Mouse (Mus musculus) layer of hippocampus, adult 9-11 months (tissue): Measurements from ENCODE around the gene Ghdc.

Source experiments
- DNase-seq: peaks from one replicate; pipeline ENCODE4 v3.0.0; 2022

The Ghdc gene

DNA sequence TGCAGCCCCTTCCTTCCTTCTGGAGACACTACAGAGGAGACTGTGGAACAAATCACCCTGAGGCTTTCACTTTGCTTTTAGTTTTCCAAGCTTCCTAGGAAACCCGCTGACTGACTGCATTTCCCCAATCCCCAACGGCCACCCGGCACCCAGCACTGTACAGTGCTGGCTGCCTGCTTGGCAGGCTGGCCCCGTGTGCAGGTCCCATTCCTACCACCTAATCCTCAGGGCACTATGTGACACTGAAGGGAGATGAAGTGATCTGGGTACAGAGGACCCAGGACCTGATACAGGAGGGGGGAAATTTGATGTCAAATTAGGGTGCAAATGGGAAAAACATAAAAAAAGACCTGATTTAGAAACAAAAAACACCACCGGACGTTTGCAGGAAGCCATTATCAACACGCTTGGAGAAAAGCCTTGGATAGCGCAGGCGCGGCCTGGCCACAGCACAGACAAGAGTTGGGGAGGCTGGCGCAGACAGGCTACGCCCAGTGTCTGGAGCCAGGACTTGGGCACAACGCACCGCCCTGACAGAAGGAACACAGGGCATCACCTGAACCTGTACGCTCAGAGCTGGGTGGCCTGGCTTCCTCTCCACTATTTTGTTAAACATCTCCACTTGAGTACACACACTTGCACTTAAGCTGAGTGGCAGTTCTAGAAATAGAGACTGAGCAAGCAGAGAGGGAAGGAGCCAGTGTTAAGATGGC, 11.2 kb upstream of the Ghdc start:
- DNase-seq, result no peak

DNA sequence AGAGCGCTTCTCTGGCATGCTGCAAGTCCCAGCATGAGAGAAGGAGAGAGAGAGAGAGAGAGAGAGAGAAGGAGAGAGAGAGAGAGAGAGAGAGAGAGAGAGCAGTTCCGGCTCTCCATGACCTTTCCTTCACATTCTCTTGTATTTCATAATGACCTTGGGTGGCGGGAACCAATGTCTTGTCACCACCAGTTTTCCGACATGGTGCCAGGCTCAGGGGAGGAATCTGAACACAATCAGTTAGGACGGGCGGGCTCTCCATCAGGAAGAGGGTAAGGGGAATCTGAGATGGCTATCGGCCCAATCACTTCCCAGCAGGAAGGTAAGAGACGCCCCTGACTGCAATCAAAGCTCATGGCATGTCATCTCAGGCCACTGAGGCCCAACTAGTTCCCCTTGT, 9.5 kb upstream of the Ghdc start:
- no peak for DNase-seq

DNA sequence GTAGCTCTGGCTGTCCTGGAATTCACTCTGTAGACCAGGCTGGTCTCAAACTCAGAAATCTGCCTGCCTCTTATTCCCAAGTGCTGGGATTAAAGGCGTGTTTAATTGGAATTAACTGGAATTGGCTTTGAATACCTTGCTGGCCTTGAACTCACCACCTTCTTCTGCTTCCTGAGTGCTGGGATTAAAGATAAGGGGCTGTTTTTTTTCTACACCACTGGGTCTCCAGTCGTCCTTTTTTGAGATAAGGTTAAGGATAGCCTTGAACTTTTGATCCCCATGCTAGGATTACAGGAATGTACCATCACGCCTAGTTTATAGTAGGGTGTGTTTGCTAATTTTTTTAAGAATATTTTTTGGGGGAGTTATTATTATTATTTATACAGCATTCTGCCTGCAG, 7.3 kb upstream of the Ghdc start:
- no peak for DNase-seq

DNA sequence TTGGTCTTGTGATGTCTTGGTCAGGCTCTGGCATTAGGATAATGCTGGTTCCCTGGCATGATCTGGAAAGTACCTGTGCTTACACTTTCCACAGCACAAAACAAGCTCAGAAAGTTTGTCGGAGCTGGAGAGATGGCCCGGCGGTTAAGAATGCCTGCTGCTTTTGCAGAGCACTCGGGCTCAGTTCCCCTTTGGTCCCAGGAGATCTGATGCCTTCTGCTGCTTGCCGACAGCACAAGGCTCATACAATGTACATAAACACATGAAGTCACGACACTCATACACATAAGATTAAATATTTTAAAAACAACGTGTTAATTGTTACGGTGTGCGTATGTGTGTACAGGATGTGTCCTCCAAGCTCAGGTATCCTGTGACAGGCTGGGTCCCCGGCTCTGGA, 5.2 kb upstream of the Ghdc start:
- DNase-seq, result no peak

DNA sequence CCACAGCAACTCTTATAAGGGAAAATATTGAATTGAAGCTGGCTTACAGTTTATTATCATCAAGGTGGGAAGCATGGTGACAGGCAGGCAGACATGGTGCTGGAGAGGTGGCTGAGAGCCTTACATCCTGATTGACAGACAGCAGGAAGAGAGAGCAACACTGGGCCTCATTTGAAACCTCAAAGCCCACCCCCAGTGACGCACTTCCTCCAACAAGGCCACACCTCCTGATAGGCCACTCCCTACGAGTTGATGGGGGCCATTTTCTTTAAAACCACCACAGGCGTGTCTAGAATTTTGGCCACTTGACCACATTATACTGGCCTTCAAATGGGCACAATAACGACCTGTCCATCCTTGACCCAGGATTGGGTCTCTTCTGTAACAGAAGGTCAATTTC, 3.5 kb upstream of the Ghdc start:
- DNase-seq, result no peak

DNA sequence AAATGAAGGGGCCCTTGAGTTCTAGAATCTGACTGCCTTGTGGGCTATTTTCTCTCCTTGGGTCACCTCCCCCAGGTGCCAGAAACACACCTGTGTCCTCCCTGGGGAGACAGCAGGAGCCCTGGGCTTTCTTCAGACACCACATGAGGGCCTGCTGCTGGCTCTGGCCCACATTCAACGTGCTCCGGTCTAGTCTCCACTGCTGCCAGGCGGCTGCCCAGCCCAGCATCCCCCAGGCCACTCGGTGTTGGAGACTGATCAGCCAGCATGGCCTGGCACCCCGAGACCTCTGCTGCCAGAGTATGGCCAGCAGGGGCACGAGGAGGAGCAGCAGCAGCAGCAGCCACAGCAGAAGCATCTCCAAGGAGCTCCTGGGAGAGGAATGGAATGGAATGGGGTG, 777 bp downstream of the Ghdc start:
- DNase-seq, result no peak

DNA sequence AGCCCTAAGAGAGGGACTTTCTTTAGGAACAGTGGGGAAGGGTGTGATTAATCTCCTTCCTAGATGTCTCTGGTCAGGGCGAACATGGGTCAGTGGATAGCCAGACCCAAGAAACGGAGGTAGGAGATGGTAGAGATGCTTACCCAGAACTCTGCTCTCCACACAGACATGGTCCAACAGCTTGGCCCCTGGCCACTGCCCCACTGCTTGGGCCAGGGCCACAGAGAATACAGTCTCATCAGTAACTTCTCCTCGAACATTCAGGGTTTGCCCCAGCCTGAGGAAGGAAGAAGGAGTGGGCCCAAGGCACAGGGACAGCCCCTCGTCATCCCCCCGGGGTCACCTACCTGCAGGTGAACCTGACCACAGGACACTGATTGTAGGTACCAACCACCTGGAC, 2.9 kb downstream of the Ghdc start:
- DNase-seq, result no peak

DNA sequence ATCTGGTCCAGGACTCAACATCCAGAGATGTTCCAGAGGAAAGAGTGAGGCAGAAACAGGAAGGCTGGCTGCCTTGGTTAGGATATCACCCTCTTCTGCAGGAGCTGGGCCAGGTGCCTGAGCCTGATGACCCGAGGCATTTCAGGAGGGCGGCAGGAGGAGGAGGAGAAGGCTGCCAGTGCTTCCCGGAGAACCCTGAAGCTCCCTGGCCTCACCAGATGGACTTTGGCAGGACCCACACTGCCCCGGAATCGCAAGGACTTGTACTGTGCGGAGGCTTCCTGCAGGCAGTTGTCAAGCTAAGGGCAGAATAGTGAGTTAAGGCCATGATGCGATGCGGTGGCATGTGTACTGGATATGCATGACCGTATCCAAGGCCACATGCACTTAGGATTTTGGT, 4.0 kb downstream of the Ghdc start:
- no peak for DNase-seq

DNA sequence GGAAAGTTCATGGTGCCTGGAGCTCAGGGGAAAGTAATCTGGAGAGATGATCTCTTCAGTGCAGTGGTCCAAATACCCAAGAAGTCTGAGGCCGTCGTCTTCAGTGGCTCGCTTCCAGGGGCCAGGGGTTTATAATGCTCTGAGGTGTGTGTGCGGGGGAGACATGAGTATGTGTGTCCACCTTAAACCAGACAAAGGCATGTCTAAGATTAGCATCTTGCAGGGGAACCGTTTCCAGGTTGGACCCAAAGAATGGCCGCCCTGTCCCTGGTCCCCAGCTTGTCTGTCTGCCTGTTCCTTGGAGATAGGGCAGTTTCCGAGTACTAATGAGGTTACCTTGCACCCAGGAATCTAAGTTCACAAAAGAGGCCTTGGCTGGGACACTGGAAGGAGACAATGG, 7.9 kb downstream of the Ghdc start, which contains the start of gene Hcrt:
TSS of gene Hcrt (minus strand) at position 101 of the 400 bp plus-strand sequence.
- DNase-seq, result no peak

DNA sequence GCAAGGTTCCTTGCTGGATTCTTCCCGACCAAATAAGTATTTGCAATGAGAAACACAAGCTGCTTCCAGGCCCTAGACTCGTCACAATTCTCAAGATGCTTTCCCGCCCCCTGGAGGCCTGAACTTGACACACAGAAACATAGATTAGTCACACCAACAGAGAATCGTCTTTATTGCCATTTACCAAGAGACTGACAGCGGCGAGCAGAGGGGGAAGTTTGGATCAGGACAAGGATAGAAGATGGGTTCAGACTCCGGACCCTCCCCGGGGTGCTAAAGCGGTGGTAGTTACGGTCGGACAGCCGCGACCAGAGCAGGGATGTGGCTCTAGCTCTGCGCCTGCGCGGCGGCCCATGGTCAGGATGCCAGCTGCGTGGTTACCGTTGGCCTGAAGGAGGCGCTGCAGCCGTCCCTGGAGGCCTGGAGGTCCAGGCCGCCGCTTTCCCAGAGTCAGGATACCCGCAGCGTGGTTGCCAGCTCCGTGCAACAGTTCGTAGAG, 9.2 kb downstream of the Ghdc start:
- DNase-seq, result peak; percentile 77

DNA sequence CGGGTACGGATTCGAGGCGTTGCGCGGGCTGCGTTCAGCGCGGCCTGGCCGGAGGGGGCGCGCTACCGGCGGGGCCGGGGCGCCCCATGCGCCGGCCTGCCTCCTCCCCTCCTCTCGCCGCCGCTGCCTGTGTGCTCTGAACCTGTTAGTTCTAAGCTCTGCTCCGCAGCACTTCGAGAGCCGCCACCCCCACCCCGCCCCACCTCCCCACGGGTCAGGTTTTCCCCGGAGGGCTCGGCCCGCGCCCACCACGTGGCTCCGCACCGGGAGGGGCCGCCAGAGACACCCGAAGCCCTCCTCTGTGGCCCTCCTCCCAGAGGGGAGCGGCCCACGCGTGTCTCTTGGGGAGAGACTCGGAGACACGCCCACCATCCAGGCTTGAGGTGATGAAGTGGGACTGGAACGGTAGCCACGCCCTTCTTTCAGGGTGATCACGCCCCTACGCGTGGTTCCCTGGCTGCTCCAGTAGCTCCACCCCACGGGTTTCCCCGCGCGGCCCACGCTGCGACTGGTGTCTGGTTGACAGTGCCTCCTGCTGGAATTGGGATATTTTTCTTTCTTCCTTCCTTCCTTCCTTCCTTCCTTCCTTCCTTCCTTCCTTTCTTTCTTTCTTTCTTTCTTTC, 11.0 kb downstream of the Ghdc start, which contains the start of gene Kcnh4:
TSS of gene Kcnh4 (minus strand) at position 332 of the 623 bp plus-strand sequence.
- DNase-seq, result peak; percentile 93

DNA sequence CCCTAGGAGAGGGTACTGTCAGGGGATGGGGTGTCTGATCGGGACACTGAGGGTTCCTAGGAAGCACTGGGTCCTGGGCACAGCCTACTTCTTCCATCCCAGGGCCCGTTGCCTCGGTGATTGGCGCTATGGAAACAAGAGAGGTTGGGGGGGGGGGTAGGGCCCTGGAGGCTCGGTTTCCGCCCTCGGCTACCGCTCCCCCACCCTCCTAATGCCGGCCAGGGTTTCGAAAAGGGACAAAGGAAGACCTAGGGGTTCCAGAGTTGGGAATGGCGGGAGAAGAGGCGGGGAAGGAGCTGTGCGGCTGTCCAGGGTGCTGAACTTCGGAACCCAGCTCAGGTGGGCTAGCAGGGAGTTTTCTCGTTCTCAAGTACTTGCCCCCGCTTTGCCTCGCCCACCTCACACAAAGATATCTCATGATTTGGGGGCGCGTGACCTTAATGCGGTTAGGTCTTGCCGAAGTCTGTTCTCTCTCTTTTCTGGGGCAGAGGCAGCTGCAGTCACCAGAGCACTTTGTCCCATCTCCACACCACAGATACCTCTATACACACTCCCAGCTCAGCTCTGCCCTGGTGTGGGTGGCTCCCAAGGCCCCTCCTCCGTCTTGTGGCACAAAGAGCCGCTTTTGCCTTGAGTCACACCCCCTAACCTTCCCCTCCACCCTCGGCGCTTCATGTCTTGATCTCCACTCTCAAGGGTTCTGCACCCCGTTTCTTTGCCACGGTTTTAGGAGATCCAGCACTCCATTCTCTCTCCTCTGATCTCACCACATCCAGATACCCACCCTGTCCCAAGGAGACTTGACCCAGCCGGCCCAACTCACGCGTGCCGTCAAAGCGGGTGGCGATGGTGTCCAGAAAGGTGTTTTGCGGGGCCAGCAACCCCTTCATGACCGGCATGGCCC, 11.8 kb downstream of the Ghdc start:
- DNase-seq, result no peak

DNA sequence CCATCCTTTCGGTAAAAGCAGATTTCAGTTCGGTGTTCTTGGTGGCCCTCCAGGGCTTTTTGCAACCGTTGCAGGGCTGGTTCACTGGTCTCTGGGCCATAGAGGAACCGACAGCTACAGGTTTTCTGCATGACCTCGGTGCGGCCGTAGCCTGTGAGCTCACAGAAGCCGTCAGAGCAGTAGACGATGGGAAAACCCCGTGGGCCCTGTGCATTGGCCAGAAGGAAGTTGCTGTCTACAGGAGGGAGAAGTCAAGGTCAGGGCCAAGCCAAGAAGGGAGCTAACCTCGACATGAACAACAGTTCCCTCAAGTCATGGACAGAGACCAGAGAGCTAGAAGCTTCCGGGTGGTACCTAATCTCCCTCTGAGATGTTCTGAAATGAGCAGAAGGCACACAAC, 13.2 kb downstream of the Ghdc start:
- DNase-seq, result no peak

DNA sequence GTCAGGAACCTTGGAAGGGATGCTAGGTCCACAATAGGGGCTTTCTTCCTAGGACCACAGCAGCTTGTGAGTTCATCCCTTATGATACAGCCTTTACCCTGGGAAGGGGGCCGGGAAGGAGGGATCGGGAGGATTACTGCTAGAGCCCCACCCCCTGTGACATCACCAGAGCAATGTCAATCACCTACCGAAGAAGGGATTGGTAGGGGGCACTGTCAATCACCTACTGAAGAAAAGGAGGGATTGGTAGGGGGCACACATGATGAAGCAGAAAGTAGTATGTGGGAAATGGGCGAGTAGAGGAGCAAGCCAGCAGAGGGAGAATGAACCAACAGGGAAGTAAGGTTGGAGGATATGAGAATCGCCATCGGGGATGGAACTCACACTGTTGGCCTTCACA, 14.3 kb downstream of the Ghdc start:
- no peak for DNase-seq

DNA sequence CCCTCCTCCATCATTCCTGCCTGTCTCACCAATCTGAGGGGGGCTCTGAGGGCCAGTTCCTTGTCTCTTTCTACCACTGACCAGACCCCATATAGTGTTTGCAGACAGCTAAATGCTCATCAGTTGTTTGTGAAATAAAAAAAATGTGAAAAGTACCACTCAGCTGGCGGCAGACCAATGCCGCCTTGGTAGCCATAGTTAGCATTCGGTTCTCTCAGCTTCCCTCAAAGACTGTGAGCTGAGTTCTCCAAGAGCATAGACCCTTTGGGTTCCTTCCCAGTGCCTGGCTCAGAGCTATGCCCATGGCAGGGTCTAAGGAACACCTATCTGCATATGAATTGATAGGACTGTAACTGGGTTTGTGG, 16.1 kb downstream of the Ghdc start:
- no peak for DNase-seq

DNA sequence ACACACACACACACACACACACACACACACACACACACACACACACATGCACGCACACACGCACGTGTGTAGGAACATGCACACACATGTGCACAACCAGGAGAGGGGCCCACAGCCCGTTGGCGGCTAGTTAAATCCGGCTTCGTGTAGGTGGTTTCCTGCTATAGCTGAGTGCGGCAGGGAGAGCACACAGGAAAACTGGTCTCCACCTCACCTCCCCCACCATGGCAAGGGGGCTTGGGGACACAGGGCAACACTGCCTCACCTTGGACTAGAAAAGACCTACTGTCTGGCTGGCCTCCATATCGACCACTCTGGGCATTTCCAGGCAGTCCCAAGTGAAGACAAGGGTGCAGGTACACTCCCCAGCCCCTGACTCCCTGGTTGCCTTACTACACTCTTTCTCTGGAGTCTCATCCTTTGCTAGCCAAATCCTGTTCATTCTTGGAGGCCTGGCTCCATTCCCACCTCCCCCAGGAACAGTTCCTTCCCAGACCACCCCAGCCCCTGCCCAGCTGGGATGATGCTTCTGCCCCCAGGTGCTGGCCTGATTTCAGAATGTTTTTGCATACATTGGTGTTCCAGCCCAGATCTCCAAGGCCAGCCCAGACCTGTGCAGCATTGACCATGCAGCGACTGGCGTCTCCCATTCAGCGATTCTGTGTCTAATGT, 16.6 kb downstream of the Ghdc start:
- DNase-seq, result peak; percentile 70

DNA sequence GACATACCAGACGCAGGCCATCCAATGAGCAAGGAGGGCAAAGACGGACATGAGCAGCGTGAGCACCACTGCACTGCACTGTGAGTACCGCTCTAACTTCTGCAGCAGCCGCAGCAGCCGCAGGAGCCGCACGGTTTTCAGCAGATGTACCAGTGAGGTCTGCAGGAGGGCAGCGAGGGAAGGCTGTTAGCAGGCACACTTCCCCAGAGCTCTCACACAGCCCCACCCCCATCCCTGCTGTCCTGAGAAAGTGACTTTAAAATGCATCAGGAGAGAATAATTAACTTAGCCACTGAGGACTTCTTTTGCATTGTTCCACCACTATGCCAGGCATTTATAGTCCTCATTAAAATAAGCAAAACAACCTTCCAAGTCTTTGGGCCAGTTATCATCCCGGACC, 18.5 kb downstream of the Ghdc start:
- DNase-seq, result no peak

DNA sequence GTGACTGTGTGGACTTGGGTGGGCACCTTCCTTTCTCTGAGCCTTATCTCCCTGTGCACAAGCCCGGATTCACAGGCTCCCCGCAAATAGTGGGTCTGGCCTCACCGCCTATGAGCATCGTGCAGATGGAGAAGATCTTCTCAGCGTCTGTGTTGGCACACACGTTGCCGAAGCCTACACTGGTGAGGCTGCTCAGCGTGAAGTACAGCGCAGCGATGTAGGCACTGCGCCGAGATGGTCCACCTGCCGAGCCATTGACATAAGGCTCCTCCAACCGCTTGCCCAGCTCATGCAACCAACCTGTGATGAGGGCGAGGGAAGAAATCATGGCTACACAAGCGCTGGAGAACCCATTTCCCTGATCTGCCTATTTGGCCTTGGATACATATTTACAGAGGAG, 20.6 kb downstream of the Ghdc start:
- DNase-seq, result peak; percentile 70

DNA sequence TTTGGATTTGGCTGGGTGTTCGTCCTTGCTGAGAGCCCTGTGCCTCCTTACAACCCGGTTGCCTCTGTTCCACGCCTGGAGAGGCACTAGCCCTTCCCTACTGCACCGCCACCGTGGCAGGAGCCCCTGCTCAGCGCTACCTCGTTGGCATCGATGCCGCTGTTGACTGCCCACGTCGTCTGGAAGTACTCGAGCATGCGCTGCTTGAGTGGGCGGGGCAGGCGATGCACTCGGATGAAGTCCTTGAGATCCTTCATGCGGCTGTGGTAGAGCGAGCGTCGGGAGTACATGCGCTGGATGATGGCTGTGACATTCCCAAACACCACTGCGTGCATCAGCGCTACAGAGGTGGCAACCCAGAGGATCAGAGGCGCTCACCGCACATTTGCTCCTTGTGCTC, 21.3 kb downstream of the Ghdc start:
- no peak for DNase-seq

DNA sequence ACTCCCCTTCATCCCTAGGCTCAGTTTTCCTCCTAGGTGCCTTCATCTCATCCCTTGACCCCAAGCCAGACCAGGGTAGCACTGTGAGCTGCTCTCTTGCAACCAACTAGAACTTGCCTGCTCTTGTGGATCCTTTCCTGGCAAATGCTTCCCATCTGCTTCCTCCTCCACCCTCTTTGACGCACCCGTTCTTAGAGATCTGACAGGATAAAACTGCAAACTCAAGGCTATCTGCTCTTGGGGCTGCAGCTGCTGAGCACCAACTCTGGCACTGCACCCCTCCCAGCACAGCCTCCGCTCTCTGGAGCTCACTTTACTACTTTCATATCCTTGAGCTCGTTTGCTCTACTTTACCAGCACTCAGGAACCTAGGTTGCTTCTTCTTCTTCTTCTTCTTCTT, 22.1 kb downstream of the Ghdc start:
- DNase-seq, result no peak

DNA sequence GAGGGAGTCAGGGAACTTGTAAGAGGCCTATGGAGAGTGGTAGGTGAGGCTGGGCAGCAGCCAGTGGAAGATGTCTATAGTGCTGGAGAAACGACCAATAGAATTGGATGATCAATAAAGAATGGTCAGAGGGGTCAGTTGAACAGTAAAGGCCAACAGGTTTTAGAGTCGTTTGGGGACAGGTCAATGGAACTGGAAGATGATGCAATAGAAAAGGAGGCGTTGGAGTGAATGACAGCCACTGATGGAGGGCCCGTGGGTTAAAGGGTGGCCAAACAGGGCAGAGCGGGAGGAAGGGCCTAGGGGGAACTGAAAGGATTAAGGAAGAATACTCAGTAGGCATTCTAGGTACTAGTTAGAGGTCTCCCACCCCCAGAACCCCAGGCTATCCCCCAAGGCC, 23.6 kb downstream of the Ghdc start:
- no peak for DNase-seq

DNA sequence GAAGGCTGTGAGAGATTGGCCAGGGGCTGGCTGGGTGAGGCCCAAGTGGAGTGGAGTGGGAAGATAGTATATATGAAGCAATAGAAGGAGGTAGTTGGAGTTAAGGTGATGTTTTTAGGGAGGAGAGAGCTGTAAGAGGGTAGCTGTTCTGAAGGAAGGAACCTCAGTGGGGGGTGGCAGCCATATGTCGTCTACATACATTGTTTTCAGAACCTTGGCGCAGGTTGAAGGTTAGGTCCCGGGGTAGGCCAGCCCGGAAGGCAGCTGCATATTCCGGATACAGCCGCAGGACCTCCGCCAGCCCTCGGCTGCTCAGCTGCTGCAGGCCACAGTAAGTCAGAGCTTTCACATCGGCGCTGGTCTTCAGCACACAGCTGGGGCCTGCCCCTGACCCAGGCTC, 24.2 kb downstream of the Ghdc start:
- DNase-seq, result no peak

DNA sequence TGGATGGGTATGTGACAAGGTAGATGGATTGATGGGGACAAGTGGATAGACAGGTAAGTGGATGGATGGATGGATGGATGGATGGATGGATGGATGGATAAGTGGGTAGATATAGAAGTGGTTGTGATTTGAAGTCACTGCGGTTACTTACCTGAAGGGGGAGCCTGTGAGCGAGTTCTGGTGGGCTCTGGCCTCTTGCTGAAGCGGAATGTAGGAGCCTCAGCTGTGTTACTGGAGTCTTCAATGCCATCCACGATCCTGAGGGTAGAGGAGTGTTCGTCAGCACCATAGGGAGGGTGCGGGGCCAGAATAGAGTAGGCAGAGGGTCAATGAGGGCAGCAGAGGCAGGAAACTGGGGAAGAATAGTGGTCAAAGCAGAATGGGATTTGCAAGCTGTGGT, 25.7 kb downstream of the Ghdc start:
- DNase-seq, result no peak
